Mouse (Mus musculus): ENCODE data around the gene 4933430I17Rik. TPM values are rescaled to one million over a fixed set of nuclear protein-coding genes. Genes with fewer than 3 reads are reported as not detected.

Gene 4933430I17Rik
- polyA plus RNA-seq, 1 experiment, result 0.14 TPM

DNA sequence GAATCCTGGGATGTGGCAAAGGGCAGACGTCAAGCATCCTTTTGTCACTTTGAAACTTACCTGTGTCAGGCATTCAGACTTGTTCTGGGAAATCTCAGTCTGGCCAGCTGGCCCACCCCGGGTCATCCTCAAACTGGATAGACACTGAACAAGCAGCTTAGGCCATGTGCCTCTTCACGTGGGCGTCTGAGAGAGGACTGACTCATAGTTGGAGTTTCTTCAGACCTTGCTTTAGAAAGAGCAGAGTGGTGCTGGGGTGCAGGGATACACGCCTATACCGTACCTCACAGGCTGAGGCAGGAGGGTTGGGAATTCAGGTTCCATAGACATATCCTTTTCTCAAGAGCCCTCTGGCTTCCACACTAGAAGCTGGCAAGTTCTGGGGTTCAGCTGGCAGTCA is 18.6 kb downstream of the 4933430I17Rik start:
- Histone ChIP-seq H3K4me3 (ENCODE audit: low read depth, low read length) (no peak overlapping the region), H3K27me3 (ENCODE audit: control insufficient read depth, insufficient read depth, low read length) (no peaks in the 10 kb centered on the region), H3K4me1 (ENCODE audit: control insufficient read depth, insufficient read depth, insufficient read length, low read length) (no peaks in the 10 kb centered on the region), H3K27ac (ENCODE audit: insufficient read depth, low read depth, low read length) (no peak overlapping the region), H3K36me3 (ENCODE audit: control insufficient read depth, insufficient read depth, low read length) (no peaks in the 10 kb centered on the region)
- WGBS, result 86% methylated on average over 6 of the region's 6 CpGs
- TF ChIP-seq POLR2A (IDR thresholded peaks at IDR 0.05; ENCODE audit: low read depth, low read length), result no peak
- no peak for TF ChIP-seq CTCF (IDR thresholded peaks at IDR 0.05; ENCODE audit: extremely low read depth, insufficient read length, insufficient replicate concordance, low read depth, low read length)

DNA sequence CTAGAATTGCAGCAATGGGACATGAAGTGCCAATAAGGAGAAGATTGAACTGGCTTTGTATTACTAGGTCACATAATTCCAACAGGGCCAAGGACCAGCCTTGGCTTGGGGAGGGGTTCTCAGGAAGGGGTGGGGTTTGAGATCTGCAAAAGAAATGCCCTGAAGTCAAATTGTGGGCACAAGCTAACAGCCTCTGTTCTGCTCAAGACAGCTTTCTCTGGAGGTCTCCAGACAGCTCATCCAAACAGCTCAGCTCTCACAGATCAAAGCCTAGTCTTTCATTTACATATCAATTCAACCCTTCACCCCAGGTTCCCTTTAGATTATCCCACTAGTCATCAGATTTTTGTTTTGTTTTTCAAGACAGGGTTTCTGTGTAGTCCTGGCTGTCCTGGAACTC is 19.6 kb downstream of the 4933430I17Rik start:
- no peak overlapping the region for H3K4me3 ChIP-seq (ENCODE audit: low read depth, low read length)
- no peaks in the 10 kb centered on the region for H3K36me3 ChIP-seq (ENCODE audit: control insufficient read depth, insufficient read depth, low read length)
- TF ChIP-seq POLR2A (IDR thresholded peaks at IDR 0.05; ENCODE audit: low read depth, low read length) (no peak), CTCF (IDR thresholded peaks at IDR 0.05; ENCODE audit: extremely low read depth, insufficient read length, insufficient replicate concordance, low read depth, low read length) (no peak)
- no peaks in the 10 kb centered on the region for H3K27me3 ChIP-seq (ENCODE audit: control insufficient read depth, insufficient read depth, low read length)
- no peak overlapping the region for H3K27ac ChIP-seq (ENCODE audit: insufficient read depth, low read depth, low read length)
- H3K4me1 ChIP-seq (ENCODE audit: control insufficient read depth, insufficient read depth, insufficient read length, low read length), result no peaks in the 10 kb centered on the region

DNA sequence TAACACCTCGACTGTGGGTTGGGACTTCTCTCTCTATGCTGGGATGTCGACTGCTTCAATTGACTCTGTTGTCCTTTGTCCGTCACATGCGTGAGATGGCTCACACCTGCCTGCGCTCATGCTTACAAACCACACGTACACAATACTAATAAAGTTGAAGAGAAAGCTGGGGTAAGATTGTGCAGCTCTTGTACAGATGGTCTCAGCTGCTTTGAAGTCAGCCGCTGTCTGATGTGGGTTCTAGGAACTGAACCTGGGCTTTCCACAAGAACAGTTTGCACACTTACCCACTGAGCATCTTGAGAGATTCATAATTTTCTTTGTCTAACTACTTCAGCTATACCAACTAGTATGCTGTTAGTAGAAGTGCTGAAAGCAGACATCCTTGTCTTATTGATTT is 26.8 kb downstream of the 4933430I17Rik start:
- no peaks in the 10 kb centered on the region for H3K36me3 ChIP-seq (ENCODE audit: control insufficient read depth, insufficient read depth, low read length)
- no peaks in the 10 kb centered on the region for H3K4me1 ChIP-seq (ENCODE audit: control insufficient read depth, insufficient read depth, insufficient read length, low read length)
- no peak overlapping the region for H3K4me3 ChIP-seq (ENCODE audit: low read depth, low read length)
- no peak for TF ChIP-seq POLR2A (IDR thresholded peaks at IDR 0.05; ENCODE audit: low read depth, low read length)
- no peak for TF ChIP-seq CTCF (IDR thresholded peaks at IDR 0.05; ENCODE audit: extremely low read depth, insufficient read length, insufficient replicate concordance, low read depth, low read length)
- no peak overlapping the region for H3K27ac ChIP-seq (ENCODE audit: insufficient read depth, low read depth, low read length)
- H3K27me3 ChIP-seq (ENCODE audit: control insufficient read depth, insufficient read depth, low read length), result no peaks in the 10 kb centered on the region
- 78% methylated on average over 7 of the region's 7 CpGs for WGBS

DNA sequence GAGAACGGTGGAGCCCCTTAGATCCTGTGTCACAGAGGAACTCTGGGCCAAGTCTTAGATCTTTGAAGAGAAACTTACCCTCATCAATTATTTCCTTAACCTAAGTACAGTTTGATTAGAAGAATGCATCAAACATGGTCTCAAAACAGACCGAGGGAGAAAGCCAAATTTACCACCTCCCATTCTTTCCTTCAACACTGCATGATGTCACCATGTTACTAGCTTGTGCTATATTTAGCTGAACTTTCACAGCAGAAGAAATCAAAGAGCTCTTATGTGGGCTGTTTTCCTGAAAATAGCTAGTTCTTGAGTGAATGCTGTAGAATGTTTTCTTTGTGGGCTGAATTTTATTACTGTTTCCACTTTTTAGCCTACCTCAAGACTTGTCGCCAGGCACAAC is 32.3 kb downstream of the 4933430I17Rik start:
- 63% methylated on average over 3 of the region's 3 CpGs for WGBS
- Histone ChIP-seq H3K4me3 (ENCODE audit: low read depth, low read length) (no peak overlapping the region), H3K27ac (ENCODE audit: insufficient read depth, low read depth, low read length) (no peak overlapping the region), H3K36me3 (ENCODE audit: control insufficient read depth, insufficient read depth, low read length) (no peaks in the 10 kb centered on the region), H3K4me1 (ENCODE audit: control insufficient read depth, insufficient read depth, insufficient read length, low read length) (no peaks in the 10 kb centered on the region), H3K27me3 (ENCODE audit: control insufficient read depth, insufficient read depth, low read length) (no peaks in the 10 kb centered on the region)
- TF ChIP-seq POLR2A (IDR thresholded peaks at IDR 0.05; ENCODE audit: low read depth, low read length) (no peak), CTCF (IDR thresholded peaks at IDR 0.05; ENCODE audit: extremely low read depth, insufficient read length, insufficient replicate concordance, low read depth, low read length) (no peak)

DNA sequence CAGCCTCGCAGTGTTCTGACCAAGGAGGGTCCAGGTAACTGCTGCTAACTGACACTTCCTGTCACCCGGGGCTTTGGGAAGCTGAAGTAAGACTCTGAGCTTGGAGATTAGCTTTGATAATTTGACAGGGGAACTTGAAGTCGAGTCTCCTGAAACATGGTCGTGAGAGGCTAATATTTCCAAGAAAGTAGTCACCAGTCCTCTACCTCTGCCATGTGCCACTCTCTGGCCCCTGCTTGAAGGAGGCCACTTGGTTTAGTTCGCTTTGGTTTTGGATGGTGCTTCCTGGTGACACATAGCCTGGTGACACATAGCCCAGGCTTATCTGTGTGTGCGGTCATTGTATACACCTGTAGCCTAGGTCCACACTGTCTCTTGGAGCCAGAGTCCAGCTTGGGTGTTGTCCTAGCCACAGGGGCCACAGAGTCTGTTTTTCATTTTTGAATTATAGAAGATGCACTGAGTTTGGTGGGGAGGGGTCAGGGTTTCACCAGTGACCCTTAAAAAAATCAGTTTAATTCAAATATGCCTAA is 34.7 kb downstream of the 4933430I17Rik start, which contains the start of gene Rgs3:
Rgs3 (plus strand) TSS at position 51 of the 533 bp plus-strand sequence.
- Histone ChIP-seq H3K27ac (ENCODE audit: insufficient read depth, low read depth, low read length) (no peak within 1 kb of the TSS), H3K36me3 (ENCODE audit: control insufficient read depth, insufficient read depth, low read length) (no peaks in the 10 kb centered on the region), H3K4me3 (ENCODE audit: low read depth, low read length) (no peak within 1 kb of the TSS), H3K4me1 (ENCODE audit: control insufficient read depth, insufficient read depth, insufficient read length, low read length) (no peaks in the 10 kb centered on the region), H3K27me3 (ENCODE audit: control insufficient read depth, insufficient read depth, low read length) (no peaks in the 10 kb centered on the region)
- TF ChIP-seq POLR2A (IDR thresholded peaks at IDR 0.05; ENCODE audit: low read depth, low read length), result no peak
- no peak for TF ChIP-seq CTCF (IDR thresholded peaks at IDR 0.05; ENCODE audit: extremely low read depth, insufficient read length, insufficient replicate concordance, low read depth, low read length)
- 34% methylated on average over 6 of the region's 6 CpGs for WGBS

DNA sequence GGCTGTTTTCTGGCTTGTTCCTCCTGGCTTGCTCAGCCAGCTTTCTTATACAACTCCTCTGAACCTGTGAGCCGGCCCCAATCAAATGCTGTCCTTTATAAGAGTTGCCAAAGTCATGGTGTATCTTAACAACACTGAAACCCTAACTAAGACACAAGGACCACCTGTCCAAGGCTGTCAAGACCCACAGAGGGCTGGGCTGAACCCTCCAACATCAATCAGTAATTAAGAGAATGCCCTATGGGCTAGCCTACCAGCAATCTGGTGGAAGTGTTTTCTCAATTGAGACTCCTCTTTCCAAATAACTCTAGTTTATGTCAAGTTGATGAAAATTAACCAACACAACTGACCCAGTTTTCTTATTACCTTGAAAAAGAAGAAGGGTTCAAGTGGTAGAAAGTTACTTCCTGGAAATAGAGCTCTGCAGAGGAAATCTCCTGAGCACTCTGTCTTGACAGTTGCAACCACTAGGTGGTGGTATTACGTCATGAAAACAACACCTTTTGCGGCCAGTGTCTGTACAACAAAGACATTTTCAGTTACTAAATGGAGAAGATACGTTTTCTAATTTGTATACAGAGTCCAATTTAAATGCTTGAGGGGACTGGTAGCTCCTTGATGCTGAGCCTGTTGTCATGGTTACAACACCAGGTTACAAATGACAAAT is 35.9 kb downstream of the 4933430I17Rik start:
- Histone ChIP-seq H3K27me3 (ENCODE audit: control insufficient read depth, insufficient read depth, low read length) (no peaks in the 10 kb centered on the region), H3K36me3 (ENCODE audit: control insufficient read depth, insufficient read depth, low read length) (no peaks in the 10 kb centered on the region), H3K27ac (ENCODE audit: insufficient read depth, low read depth, low read length) (no peak overlapping the region), H3K4me1 (ENCODE audit: control insufficient read depth, insufficient read depth, insufficient read length, low read length) (peaks cover 3% of the 10 kb centered on the region; the same call in 1 of the 2 replicates), H3K4me3 (ENCODE audit: low read depth, low read length) (no peak overlapping the region)
- TF ChIP-seq POLR2A (IDR thresholded peaks at IDR 0.05; ENCODE audit: low read depth, low read length) (no peak), CTCF (IDR thresholded peaks at IDR 0.05; ENCODE audit: extremely low read depth, insufficient read length, insufficient replicate concordance, low read depth, low read length) (no peak)
- WGBS, result 23% methylated on average over 4 of the region's 4 CpGs

DNA sequence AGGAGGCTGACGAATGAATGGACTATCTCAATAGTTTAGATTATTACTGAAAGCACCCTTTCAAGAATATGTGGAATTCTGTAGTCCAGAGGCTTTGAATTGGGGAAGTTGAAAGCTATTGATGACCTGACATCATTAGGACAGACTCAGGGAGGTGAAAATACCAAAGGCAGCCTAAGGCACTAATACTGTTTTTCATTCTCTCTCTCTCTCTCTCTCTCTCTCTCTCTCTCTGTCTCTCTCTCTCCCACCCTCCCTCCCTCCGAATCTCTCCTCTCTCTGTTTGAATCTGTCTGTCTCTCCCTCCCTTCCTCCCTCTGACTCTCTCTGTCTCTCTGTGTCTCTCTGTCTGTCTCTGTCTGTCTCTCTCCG is 36.4 kb downstream of the 4933430I17Rik start:
- TF ChIP-seq POLR2A (IDR thresholded peaks at IDR 0.05; ENCODE audit: low read depth, low read length), result no peak
- TF ChIP-seq CTCF (IDR thresholded peaks at IDR 0.05; ENCODE audit: extremely low read depth, insufficient read length, insufficient replicate concordance, low read depth, low read length), result no peak
- peaks cover 5% of the 10 kb centered on the region; the same call in 1 of the 2 replicates for H3K4me1 ChIP-seq (ENCODE audit: control insufficient read depth, insufficient read depth, insufficient read length, low read length)
- no peak overlapping the region for H3K27ac ChIP-seq (ENCODE audit: insufficient read depth, low read depth, low read length)
- WGBS, result 42% methylated on average over 3 of the region's 3 CpGs
- H3K36me3 ChIP-seq (ENCODE audit: control insufficient read depth, insufficient read depth, low read length), result no peaks in the 10 kb centered on the region
- H3K27me3 ChIP-seq (ENCODE audit: control insufficient read depth, insufficient read depth, low read length), result no peaks in the 10 kb centered on the region
- H3K4me3 ChIP-seq (ENCODE audit: low read depth, low read length), result no peak overlapping the region
